Mouse (Mus musculus): ENCODE measurements at regions not wholly inside any gene's neighbourhood (a gene's known extent, or its start where the extent isn't known, plus 50 kb on each side); places are given as distances from the start of the nearest gene placed in this dataset.

DNA sequence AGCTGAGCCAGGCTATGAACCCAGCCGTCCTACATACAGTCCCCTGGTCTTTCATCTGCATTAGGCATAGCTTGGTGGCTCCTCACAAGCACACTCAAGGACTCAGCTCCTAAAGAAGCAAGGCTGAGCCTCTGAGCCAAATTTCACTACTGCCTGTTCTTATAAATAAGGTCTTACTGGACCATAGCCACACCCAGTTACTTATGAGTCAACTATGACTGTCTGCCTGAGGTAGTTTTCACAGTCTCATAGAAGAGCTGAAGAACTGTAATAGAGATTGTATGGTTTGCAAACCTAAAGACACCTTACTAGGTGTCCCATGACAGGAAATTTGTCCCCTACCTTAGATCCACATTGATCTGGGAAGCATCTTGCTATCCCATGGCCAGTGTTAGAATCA, 204.1 kb upstream of the Jmjd1c start:
- TF ChIP-seq CTCF (IDR thresholded peaks at IDR 0.05; ENCODE audit: extremely low read depth, insufficient read depth, insufficient read length, insufficient replicate concordance) = no peak
- TF ChIP-seq POLR2A (IDR thresholded peaks at IDR 0.05; ENCODE audit: low read depth, low read length) = no peak
